Mouse (Mus musculus) midbrain, embryonic 15.5 days (tissue): ENCODE results near the gene Gcg. TPM values are rescaled to one million over a fixed set of nuclear protein-coding genes. Genes with fewer than 3 reads are reported as not detected.
A peak's percentile ranks its signal among the peaks of the same experiment; 100 is the strongest.

ENCODE experiments used
- ATAC-seq: fragments of 200-750 bp; cut with Nextera tagmentation; replicated peaks from 2 replicates; pipeline ENCODE4 v1.8.0; 2017; ENCODE audit warnings: moderate TSS enrichment
- H3K27ac ChIP-seq: fragments of 300-500 bp; sonication (generic); 2 replicates; pipeline ENCODE4 v1.5.1; 2015; ENCODE audit warnings: mild to moderate bottlenecking, inconsistent platforms
- H3K27me3 ChIP-seq: fragments of 300-500 bp; sonication (generic); replicated peaks from 2 replicates; pipeline ENCODE4 v1.6.1; 2015; ENCODE audit warnings: inconsistent platforms
- H3K36me3 ChIP-seq: fragments of 300-500 bp; sonication (generic); replicated peaks from 2 replicates; pipeline ENCODE4 v1.6.1; 2015; ENCODE audit warnings: inconsistent platforms
- H3K4me1 ChIP-seq: fragments of 300-500 bp; sonication (generic); 2 replicates; pipeline ENCODE4 v1.6.1; 2015; ENCODE audit warnings: inconsistent platforms
- H3K4me2 ChIP-seq: fragments of 300-500 bp; sonication (generic); 2 replicates; pipeline ENCODE4 v1.6.1; 2015; ENCODE audit warnings: inconsistent platforms, mild to moderate bottlenecking, moderate library complexity
- H3K4me3 ChIP-seq: fragments of 300-500 bp; sonication (generic); 2 replicates; pipeline ENCODE4 v1.5.1; 2015; ENCODE audit warnings: mild to moderate bottlenecking, inconsistent platforms
- H3K9ac ChIP-seq: fragments of 300-500 bp; sonication (generic); 2 replicates; pipeline ENCODE4 v1.6.1; 2015; ENCODE audit warnings: mild to moderate bottlenecking, inconsistent platforms
- H3K9me3 ChIP-seq: fragments of 300-500 bp; sonication (generic); 2 replicates; pipeline ENCODE4 v1.6.1; 2016; ENCODE audit warnings: inconsistent platforms
- WGBS: fragments of 180-500 bp; shearing (Covaris S2); methylation state at CpG from one replicate; pipeline ENCODE4 v1.1.7; 2015; ENCODE audit warnings: mixed read lengths; 5-methylcytosine and 5-hydroxymethylcytosine counted together
- polyA plus RNA-seq: library from polyadenylated mRNA; unstranded; fragments of >200 nt; fragmentation: Nextera tagmentation; extraction: Ambion mirVana; gene quantifications from 2 replicates; pipeline ENCODE4 v1.2.1, GENCODE M21; 2015

Gcg gene
- polyA plus RNA-seq, 1 experiment from 2014 or later: 0.68 TPM

DNA sequence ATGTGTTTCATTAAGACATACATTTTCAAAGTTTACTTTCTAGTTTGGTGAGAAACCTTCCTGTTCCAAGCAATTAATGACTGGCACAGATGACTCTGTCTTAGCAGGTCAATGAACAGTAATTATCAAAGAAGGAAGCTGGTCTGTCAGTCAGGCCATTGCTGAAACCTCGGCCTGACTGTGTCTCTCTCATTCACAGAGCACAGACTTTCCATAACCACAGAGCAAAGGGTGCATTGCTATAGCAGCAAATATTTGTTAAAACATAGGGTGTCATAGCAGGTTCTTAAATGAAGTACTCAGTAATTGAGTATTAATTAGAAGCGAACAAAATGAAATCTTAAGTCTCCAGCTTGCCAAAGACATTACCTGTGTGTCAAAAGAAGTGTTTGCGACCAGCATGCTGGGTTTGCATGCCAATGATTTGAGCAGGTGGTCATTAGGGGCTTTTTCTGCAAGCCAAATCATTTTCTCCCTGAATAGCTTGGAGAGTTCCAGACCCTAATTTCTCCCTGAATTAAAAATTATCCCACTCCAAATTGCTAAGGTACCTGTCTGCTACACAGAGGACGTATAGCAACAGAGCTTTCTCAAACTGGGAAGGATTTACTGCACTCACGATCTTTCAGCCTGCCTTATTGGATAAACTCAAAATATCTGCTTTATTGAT lies 14.0 kb upstream of the Gcg start:
- Histone ChIP-seq H3K9me3 (no peaks in the 10 kb centered on the region), H3K27me3 (no peaks in the 10 kb centered on the region), H3K27ac (no peak overlapping the region), H3K9ac (no peak overlapping the region), H3K4me1 (no peaks in the 10 kb centered on the region), H3K36me3 (no peaks in the 10 kb centered on the region), H3K4me3 (no peak overlapping the region), H3K4me2 (no peak overlapping the region)
- ATAC-seq: no peak
- WGBS: 71% methylated on average over 5 of the region's 5 CpGs

DNA sequence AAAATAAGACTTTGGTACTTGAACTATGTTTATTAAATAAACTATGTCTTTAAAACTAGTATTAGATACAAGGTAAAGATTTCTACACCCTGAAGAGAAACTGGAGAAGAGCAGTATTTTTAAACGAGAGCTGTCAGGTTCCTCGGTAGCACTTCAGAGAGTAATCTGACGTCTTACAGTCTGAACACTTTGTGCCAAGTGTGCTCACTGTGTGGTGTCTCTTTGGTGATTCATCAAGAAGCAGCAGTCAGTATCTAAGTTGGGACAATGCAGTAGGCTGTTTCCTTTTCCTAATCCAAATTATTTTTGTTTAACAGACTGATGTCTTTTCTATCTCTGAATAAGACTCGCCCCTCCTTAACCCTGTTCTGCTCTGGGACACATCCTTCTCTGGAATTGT lies 12.0 kb upstream of the Gcg start:
- H3K27ac ChIP-seq: no peak overlapping the region
- no peak overlapping the region for H3K4me3 ChIP-seq
- no peaks in the 10 kb centered on the region for H3K27me3 ChIP-seq
- H3K4me1 ChIP-seq: no peaks in the 10 kb centered on the region
- H3K9me3 ChIP-seq: no peaks in the 10 kb centered on the region
- 79% methylated on average over 4 of the region's 4 CpGs for WGBS
- ATAC-seq: no peak
- H3K9ac ChIP-seq: no peak overlapping the region
- no peaks in the 10 kb centered on the region for H3K36me3 ChIP-seq
- H3K4me2 ChIP-seq: no peak overlapping the region

DNA sequence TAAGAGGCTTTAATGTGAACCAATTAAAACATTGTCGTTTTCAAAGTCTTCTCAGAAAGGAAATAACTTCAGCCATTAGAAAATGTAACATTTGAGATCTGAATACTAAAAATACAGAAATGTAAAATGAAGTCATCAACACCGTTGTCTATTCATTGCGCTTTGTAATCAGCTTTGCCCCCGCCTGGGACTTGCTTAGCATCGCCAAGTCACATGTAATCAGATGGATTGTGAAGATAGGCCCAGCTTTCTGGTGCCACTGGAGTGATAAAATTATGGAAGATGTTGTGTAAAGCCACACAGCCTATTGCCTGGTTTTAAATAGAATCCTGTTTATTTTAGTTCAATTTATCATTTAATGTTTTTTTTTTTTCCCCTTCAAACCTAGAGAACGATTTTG lies 6.4 kb upstream of the Gcg start:
- Histone ChIP-seq H3K4me3 (no peak overlapping the region), H3K9ac (no peak overlapping the region), H3K36me3 (no peaks in the 10 kb centered on the region), H3K4me1 (no peaks in the 10 kb centered on the region), H3K27me3 (no peaks in the 10 kb centered on the region), H3K9me3 (no peaks in the 10 kb centered on the region), H3K4me2 (no peak overlapping the region), H3K27ac (no peak overlapping the region)
- WGBS: 86% methylated on average over 6 of the region's 6 CpGs
- no peak for ATAC-seq

GRCm38 (mm10) chr2:62484906-62485305 lies 1.5 kb upstream of the Gcg start:
- Histone ChIP-seq H3K4me1 (0 out of 2 replicates have a peak, but pooled peaks cover 4% of the 10 kb centered on the region), H3K4me3 (no peak overlapping the region), H3K27me3 (no peaks in the 10 kb centered on the region), H3K27ac (no peak overlapping the region), H3K9me3 (no peaks in the 10 kb centered on the region), H3K9ac (no peak overlapping the region), H3K4me2 (no peak overlapping the region), H3K36me3 (no peaks in the 10 kb centered on the region)
- ATAC-seq: no peak
- 82% methylated on average over 3 of the region's 3 CpGs for WGBS

DNA sequence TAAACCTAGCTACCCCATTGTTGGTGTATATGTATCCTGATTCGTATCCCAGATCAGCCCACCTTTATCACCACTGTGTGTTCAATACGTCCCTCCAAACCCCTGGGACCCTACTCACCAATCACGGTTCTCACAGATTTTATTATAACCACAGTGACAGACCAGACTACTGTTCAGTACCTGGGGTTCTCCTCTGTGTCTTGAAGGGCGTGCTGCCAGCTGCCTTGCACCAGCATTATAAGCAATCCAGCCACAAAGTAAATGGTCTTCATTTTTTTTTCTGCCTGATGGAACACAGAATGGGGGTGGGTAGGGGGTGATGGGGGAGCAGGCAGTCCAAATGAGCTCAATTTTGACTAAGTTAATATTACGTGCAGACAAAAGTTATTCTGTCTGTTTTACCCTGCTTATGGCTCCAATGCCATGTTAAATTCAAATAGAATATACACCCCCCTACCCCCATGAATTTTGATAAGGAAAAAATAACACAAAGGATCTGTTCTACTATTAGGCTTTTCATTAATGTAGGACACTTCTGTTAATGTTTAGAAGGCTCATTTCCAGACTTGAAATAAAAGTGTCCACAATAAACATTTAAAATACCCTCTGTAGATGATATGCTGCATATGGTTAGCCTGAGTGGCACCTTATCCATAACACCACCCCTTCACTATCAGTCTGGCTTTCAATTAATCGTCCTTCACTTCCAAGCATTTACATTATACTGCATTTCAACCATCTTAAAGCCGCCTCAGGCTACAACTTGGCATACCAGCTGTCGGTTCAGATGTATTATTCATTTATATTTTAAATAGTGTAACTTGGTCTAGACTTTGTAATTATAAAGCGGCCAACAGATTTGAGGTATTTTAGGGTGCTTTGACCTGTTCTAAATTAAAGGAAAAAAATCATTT lies 2.9 kb downstream of the Gcg start:
- peak; percentile 87 for ATAC-seq
- no peaks in the 10 kb centered on the region for H3K36me3 ChIP-seq
- 58% methylated on average over 9 of the region's 9 CpGs for WGBS
- H3K27me3 ChIP-seq: no peaks in the 10 kb centered on the region
- H3K4me3 ChIP-seq: no peak overlapping the region
- 0 out of 2 replicates have a peak, but pooled peaks cover 4% of the 10 kb centered on the region for H3K4me1 ChIP-seq
- 0 out of 2 replicates have a peak overlapping the region, but pooled peaks have one; percentile 38 for H3K27ac ChIP-seq
- no peak overlapping the region for H3K4me2 ChIP-seq
- no peaks in the 10 kb centered on the region for H3K9me3 ChIP-seq
- no peak overlapping the region for H3K9ac ChIP-seq

GRCm38 (mm10) chr2:62469551-62469950 lies 13.9 kb downstream of the Gcg start:
- Histone ChIP-seq H3K9me3 (no peaks in the 10 kb centered on the region), H3K9ac (no peak overlapping the region)

GRCm38 (mm10) chr2:62463287-62463686 lies 20.2 kb downstream of the Gcg start:
- 80% methylated on average over 2 of the region's 2 CpGs for WGBS
- Histone ChIP-seq H3K4me3 (no peak overlapping the region), H3K9ac (no peak overlapping the region), H3K36me3 (no peaks in the 10 kb centered on the region), H3K27ac (no peak overlapping the region), H3K4me2 (no peak overlapping the region), H3K27me3 (no peaks in the 10 kb centered on the region), H3K4me1 (no peaks in the 10 kb centered on the region), H3K9me3 (no peaks in the 10 kb centered on the region)
- no peak for ATAC-seq

More at GRCm38 (mm10) chr2:62469551-62469950, 13.9 kb downstream of the Gcg start:
- no peak for ATAC-seq
- 78% methylated on average over 9 of the region's 9 CpGs for WGBS
- H3K27ac ChIP-seq: no peak overlapping the region
- no peaks in the 10 kb centered on the region for H3K36me3 ChIP-seq
- no peak overlapping the region for H3K4me3 ChIP-seq
- H3K4me1 ChIP-seq: no peaks in the 10 kb centered on the region
- H3K4me2 ChIP-seq: no peak overlapping the region
- H3K27me3 ChIP-seq: no peaks in the 10 kb centered on the region

DNA sequence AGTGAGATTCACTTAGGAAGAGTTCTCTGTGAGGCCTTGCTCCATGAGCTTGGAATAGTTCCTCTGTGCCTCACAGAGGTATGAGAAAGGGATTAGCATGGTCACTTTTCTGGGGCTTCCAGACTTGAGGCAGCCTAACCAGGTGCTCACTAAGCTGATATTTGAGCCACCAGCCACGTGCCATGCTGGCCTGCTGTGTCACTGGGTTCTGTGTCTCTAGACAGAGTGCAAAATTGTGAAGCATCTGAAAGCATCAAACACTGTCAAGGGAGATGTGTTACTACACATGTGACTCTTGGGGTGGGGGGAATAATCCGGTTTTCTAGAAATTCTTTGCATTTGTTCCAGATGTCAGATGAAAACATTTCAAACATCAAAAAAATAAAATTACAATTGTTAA lies 21.3 kb downstream of the Gcg start:
- Histone ChIP-seq H3K4me2 (no peak overlapping the region), H3K27me3 (no peaks in the 10 kb centered on the region), H3K4me1 (no peaks in the 10 kb centered on the region), H3K4me3 (no peak overlapping the region), H3K9me3 (no peaks in the 10 kb centered on the region), H3K9ac (no peak overlapping the region), H3K27ac (no peak overlapping the region), H3K36me3 (no peaks in the 10 kb centered on the region)
- no peak for ATAC-seq
- 75% methylated on average over 2 of the region's 2 CpGs for WGBS

DNA sequence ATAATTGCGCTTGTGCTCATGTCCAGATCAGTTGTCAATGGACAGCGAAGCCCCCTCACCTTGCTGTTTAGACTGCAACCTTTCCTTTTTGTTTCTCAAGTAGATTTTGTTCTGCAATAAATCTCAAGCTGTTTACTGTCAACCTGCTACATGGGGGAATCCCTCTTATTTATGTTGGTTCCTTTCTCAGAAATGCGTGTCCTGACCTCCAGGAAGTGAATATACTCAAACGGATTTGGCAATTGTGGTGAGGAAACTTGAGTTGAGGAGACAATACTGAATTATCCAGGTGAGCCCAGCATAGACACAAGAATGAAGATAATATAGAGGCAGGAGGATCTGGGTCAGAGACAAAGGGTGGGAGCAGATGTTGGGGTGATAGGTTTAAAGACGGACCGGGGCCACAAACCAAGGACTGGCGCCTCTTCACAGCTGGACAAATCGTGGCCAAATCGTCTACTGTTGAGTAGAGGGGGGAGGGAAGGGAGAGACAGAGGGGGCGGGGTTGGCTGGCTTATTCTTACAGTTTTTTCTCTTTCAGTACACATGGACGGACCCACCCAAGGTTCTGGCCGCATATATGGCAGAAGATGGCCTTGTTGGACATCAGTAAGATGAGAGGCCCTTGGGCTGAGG lies 22.5 kb downstream of the Gcg start:
- Histone ChIP-seq H3K9me3 (no peaks in the 10 kb centered on the region), H3K4me3 (no peak overlapping the region), H3K4me1 (no peaks in the 10 kb centered on the region), H3K27ac (no peak overlapping the region), H3K4me2 (no peak overlapping the region), H3K27me3 (no peaks in the 10 kb centered on the region), H3K36me3 (no peaks in the 10 kb centered on the region), H3K9ac (no peak overlapping the region)
- 90% methylated on average over 12 of the region's 12 CpGs for WGBS
- no peak for ATAC-seq

- no peak overlapping the region for H3K4me2 ChIP-seq
Measured at GRCm38 (mm10) chr2:62460231-62460710, 23.2 kb downstream of the Gcg start.

GRCm38 (mm10) chr2:62459241-62460174 lies 23.9 kb downstream of the Gcg start:
- H3K4me3 ChIP-seq: no peak overlapping the region
- no peaks in the 10 kb centered on the region for H3K9me3 ChIP-seq
- no peaks in the 10 kb centered on the region for H3K36me3 ChIP-seq
- no peaks in the 10 kb centered on the region for H3K4me1 ChIP-seq
- H3K27ac ChIP-seq: no peak overlapping the region
- 72% methylated on average over 18 of the region's 18 CpGs for WGBS
- no peak overlapping the region for H3K4me2 ChIP-seq
- H3K9ac ChIP-seq: no peak overlapping the region
- H3K27me3 ChIP-seq: no peaks in the 10 kb centered on the region
- no peak for ATAC-seq

More at GRCm38 (mm10) chr2:62460231-62460710, 23.2 kb downstream of the Gcg start:
- H3K9ac ChIP-seq: no peak overlapping the region
- H3K27ac ChIP-seq: no peak overlapping the region
- no peak for ATAC-seq
- H3K36me3 ChIP-seq: no peaks in the 10 kb centered on the region
- no peaks in the 10 kb centered on the region for H3K4me1 ChIP-seq
- 81% methylated on average over 7 of the region's 7 CpGs for WGBS
- no peak overlapping the region for H3K4me3 ChIP-seq
- H3K9me3 ChIP-seq: no peaks in the 10 kb centered on the region
- H3K27me3 ChIP-seq: no peaks in the 10 kb centered on the region
